Mouse (Mus musculus): Measurements from ENCODE around the gene Hid1.

GRCm38 (mm10) chr11:115370368-115370767 is 2.8 kb upstream of the Hid1 start:
- TF ChIP-seq CTCF (IDR thresholded peaks at IDR 0.05; ENCODE audit: extremely low read depth, insufficient read length, insufficient replicate concordance, low read depth, low read length) = no peak
- no peak for TF ChIP-seq POLR2A (IDR thresholded peaks at IDR 0.05; ENCODE audit: low read depth, low read length)

All from small intestine, adult 2 months (tissue).